Mouse (Mus musculus) bone marrow, adult 2 months (tissue): Measurements from ENCODE around the gene B4galt3.

Experiments
- CTCF ChIP-seq: fragments of 200-500 bp; IDR thresholded peaks from 2 replicates; pipeline ENCODE4 v1.5.1; 2011; ENCODE audit warnings: low read length, control low read depth; ENCODE audit not compliant: control insufficient read depth, insufficient read depth
- POLR2A ChIP-seq: fragments of 200-500 bp; IDR thresholded peaks from 2 replicates; pipeline ENCODE4 v1.6.1; 2011; ENCODE audit warnings: low read depth, mild to moderate bottlenecking, control low read depth, low read length, borderline replicate concordance; ENCODE audit not compliant: control insufficient read depth

- TF ChIP-seq CTCF (no peak), POLR2A (no peak)
Observed at GRCm38 (mm10) chr1:171248386-171249226, 21.5 kb upstream of the B4galt3 start.
